31 mouse cellular contexts compared by ENCODE assay signal in genomic region chr6:58912842-58913241, GRCm38 (mm10). TPM values are rescaled to one million over a fixed set of nuclear protein-coding genes. Genes with fewer than 3 reads are reported as not detected.
DNase-seq lines count a peak whose midpoint lies in the region; ATAC-seq and TF ChIP-seq lines count a peak whose summit lies in the region.
"Had no signal": no experiment of that assay in that cellular context is flagged by ENCODE, and none has a peak within 500 bp of the region (broad histone marks: within the 10 kb centered on the region; RNA-seq: fewer than 3 reads in every experiment).

No protein-coding gene starts in this region.

- DNase-seq in frontal cortex, postnatal 25 days (ENCODE audit: low spot score in 2 of 2) = no peak
- peak; percentile 31 for DNase-seq in liver, adult 2 months (ENCODE audit: extremely low read depth, low read depth, low spot score)
- peak; percentile 28 for DNase-seq in ovary, postnatal 36 days (ENCODE audit: low spot score)
- DNase-seq in ovary, postnatal 10 days (ENCODE audit: low spot score) = no peak
- DNase-seq: adrenal gland, adult 2 months; adrenal gland, postnatal 10 days; adrenal gland, postnatal 25 days; B cell, adult 2 months; cerebellum, adult 11 months; cerebellum, adult 18-20 months; cerebellum, adult 8-10 months; cerebellum, adult 9-11 months; cerebellum, postnatal 14 days; cerebellum, postnatal 36 days; embryo, embryonic 11 days had no signal

- H3K9ac ChIP-seq in intestine, embryonic 15.5 days = no peak overlapping the region
- H3K9ac ChIP-seq in intestine, postnatal 0 days (ENCODE audit: low read depth, low read length) = no peak overlapping the region
- H3K9ac ChIP-seq in liver, adult 2 months (ENCODE audit: low read depth, low read length) = no peak overlapping the region
- H3K9ac ChIP-seq in liver, embryonic 12.5 days = no peak overlapping the region
- H3K9ac ChIP-seq: embryonic facial prominence, embryonic 13.5 days; embryonic facial prominence, embryonic 15.5 days; forebrain, embryonic 12.5 days had no signal

- H3K79me2 ChIP-seq in liver, adult 2 months (ENCODE audit: control insufficient read depth, insufficient read depth, low read length) = no peaks in the 10 kb centered on the region

- TF ChIP-seq POLR2A in liver, adult 2 months (IDR thresholded peaks at IDR 0.05; ENCODE audit: extremely low read depth, insufficient read depth, low read length) = no peak

- no peak overlapping the region for H3K4me2 ChIP-seq in intestine, embryonic 15.5 days (replicated peaks)
- H3K4me2 ChIP-seq in intestine, postnatal 0 days (replicated peaks; ENCODE audit: low read depth) = no peak overlapping the region
- H3K4me2 ChIP-seq in liver, embryonic 12.5 days = no peak overlapping the region
- H3K4me2 ChIP-seq: embryonic facial prominence, embryonic 13.5 days; embryonic facial prominence, embryonic 15.5 days; forebrain, embryonic 12.5 days had no signal

- no peaks in the 10 kb centered on the region for H3K4me1 ChIP-seq in intestine, embryonic 15.5 days (replicated peaks)
- H3K4me1 ChIP-seq in intestine, postnatal 0 days (replicated peaks; ENCODE audit: control insufficient read depth, insufficient read depth, low read length) = no peaks in the 10 kb centered on the region
- H3K4me1 ChIP-seq in liver, adult 2 months (ENCODE audit: control insufficient read depth, insufficient read depth, low read length) = no peaks in the 10 kb centered on the region
- H3K4me1 ChIP-seq in liver, embryonic 12.5 days = no peaks in the 10 kb centered on the region
- H3K4me1 ChIP-seq: embryonic facial prominence, embryonic 13.5 days; embryonic facial prominence, embryonic 15.5 days; forebrain, embryonic 10.5 days; forebrain, embryonic 12.5 days had no signal

- 60% methylated on average over 5 of the region's 5 CpGs for WGBS in intestine, embryonic 15.5 days
- WGBS in intestine, postnatal 0 days = 78% methylated on average over 5 of the region's 5 CpGs
- WGBS in liver, adult 2 months = 75% methylated on average over 5 of the region's 5 CpGs
- WGBS in liver, embryonic 12.5 days (ENCODE audit: insufficient replicate concordance) = 52% methylated on average over 5 of the region's 5 CpGs

- H3K4me3 ChIP-seq in intestine, embryonic 15.5 days (replicated peaks) = no peak overlapping the region
- no peak overlapping the region for H3K4me3 ChIP-seq in intestine, postnatal 0 days (ENCODE audit: low read depth, low read length)
- no peak overlapping the region for H3K4me3 ChIP-seq in liver, adult 2 months (ENCODE audit: insufficient read depth, low read depth, low read length)
- no peak overlapping the region for H3K4me3 ChIP-seq in liver, embryonic 12.5 days
- H3K4me3 ChIP-seq: embryonic facial prominence, embryonic 13.5 days; embryonic facial prominence, embryonic 15.5 days; erythroblast, embryonic 14.5 days; forebrain, embryonic 10.5 days; forebrain, embryonic 12.5 days had no signal

- TF ChIP-seq CTCF in intestine, postnatal 0 days (IDR thresholded peaks at IDR 0.05; ENCODE audit: low read depth) = no peak
- no peak for TF ChIP-seq CTCF in liver, adult 2 months (IDR thresholded peaks at IDR 0.05; ENCODE audit: low read depth, low read length)

- H3K27me3 ChIP-seq in intestine, embryonic 15.5 days (replicated peaks) = no peaks in the 10 kb centered on the region
- H3K27me3 ChIP-seq in intestine, postnatal 0 days (replicated peaks; ENCODE audit: control insufficient read depth, insufficient read depth, low read length) = no peaks in the 10 kb centered on the region
- H3K27me3 ChIP-seq in liver, adult 2 months (ENCODE audit: control insufficient read depth, insufficient read depth, low read length) = no peaks in the 10 kb centered on the region
- H3K27me3 ChIP-seq in liver, embryonic 12.5 days (replicated peaks) = no peaks in the 10 kb centered on the region
- H3K27me3 ChIP-seq: CH12.LX; embryonic facial prominence, embryonic 13.5 days; embryonic facial prominence, embryonic 15.5 days; forebrain, embryonic 12.5 days; Patski had no signal

- ATAC-seq in frontal cortex, adult (ENCODE audit: low TSS enrichment) = peak; percentile 15; the same call in 1 of the 2 replicates
- no peak; the same call in 1 of the 2 replicates for ATAC-seq in intestine, embryonic 15.5 days
- no peak for ATAC-seq in intestine, postnatal 0 days
- ATAC-seq in liver, embryonic 12.5 days = no peak
- ATAC-seq: activated CD4-positive, CD25-positive, alpha-beta regulatory T cell, adult 4 months; CD4-positive, CD25-positive, alpha-beta regulatory T cell, adult 4 months; forebrain, embryonic 14.5 days; Patski had no signal

- H3K27ac ChIP-seq in intestine, embryonic 15.5 days = peak overlapping the region; percentile 36; the same call in 1 of the 2 replicates
- H3K27ac ChIP-seq in intestine, postnatal 0 days (ENCODE audit: low read depth, low read length) = no peak overlapping the region
- H3K27ac ChIP-seq in liver, adult 2 months (replicated peaks; ENCODE audit: insufficient read depth, low read depth, low read length) = no peak overlapping the region
- H3K27ac ChIP-seq in liver, embryonic 12.5 days = no peak overlapping the region
- H3K27ac ChIP-seq: embryonic facial prominence, embryonic 13.5 days; embryonic facial prominence, embryonic 15.5 days; forebrain, embryonic 10.5 days; forebrain, embryonic 12.5 days had no signal

- H3K9me3 ChIP-seq in intestine, embryonic 15.5 days = no peaks in the 10 kb centered on the region
- no peaks in the 10 kb centered on the region for H3K9me3 ChIP-seq in intestine, postnatal 0 days (ENCODE audit: control insufficient read depth)
- H3K9me3 ChIP-seq in liver, embryonic 12.5 days (replicated peaks) = no peaks in the 10 kb centered on the region
- H3K9me3 ChIP-seq: embryonic facial prominence, embryonic 13.5 days; embryonic facial prominence, embryonic 15.5 days; forebrain, embryonic 10.5 days; forebrain, embryonic 12.5 days; G1E had no signal

- H3K36me3 ChIP-seq in intestine, embryonic 15.5 days = no peaks in the 10 kb centered on the region
- peaks cover 10% of the 10 kb centered on the region; the same call in 1 of the 2 replicates for H3K36me3 ChIP-seq in intestine, postnatal 0 days (ENCODE audit: control insufficient read depth, insufficient read depth)
- H3K36me3 ChIP-seq in liver, adult 2 months (ENCODE audit: control insufficient read depth, insufficient read depth, low read length) = peaks cover 6% of the 10 kb centered on the region; the same call in 1 of the 2 replicates
- H3K36me3 ChIP-seq in liver, embryonic 12.5 days = no peaks in the 10 kb centered on the region
- H3K36me3 ChIP-seq: embryonic facial prominence, embryonic 13.5 days; embryonic facial prominence, embryonic 15.5 days; forebrain, embryonic 12.5 days; G1E had no signal

RNA-seq across cellular contexts. Expression of gene Nap1l5, which starts 6.0 kb away (rescaled TPM):
- polyA plus RNA-seq in intestine, embryonic 15.5 days (2015; fragmentation: Nextera tagmentation; extraction: Ambion mirVana) = 10.3 and 14.5 TPM in 2 replicates
- polyA plus RNA-seq in intestine, postnatal 0 days (2015; fragmentation: Nextera tagmentation; extraction: Ambion mirVana) = 9.8 and 10.7 TPM in 2 replicates
- total RNA-seq in liver, adult 2 months (2014; rRNA removed) = 0.09 and 0.81 TPM in 2 replicates
- polyA plus RNA-seq in liver, adult 2 months (2012; rRNA removed) = 0.09 TPM in 1 of 2 replicates, not detected in the other
- 0.31 and 0.38 TPM in 2 replicates for polyA plus RNA-seq in liver, embryonic 12.5 days (2016; fragmentation: Nextera tagmentation; extraction: Ambion mirVana)
- total RNA-seq: CH12.LX; common myeloid progenitor, adult 5-6 weeks; G1E had no signal
- polyA plus RNA-seq: CD4-positive, CD25-positive, alpha-beta regulatory T cell, adult 4 months; erythroblast, embryonic 14.5 days; G1E; Patski had no signal

Comparison
In these comparisons a context has a peak if more than half of its experiments do, and no peak if none do; other contexts are left out.
1. DNase-seq: peak in liver, adult 2 months (single experiment) and ovary, postnatal 36 days (single experiment); none in frontal cortex, postnatal 25 days (0 of 2) and ovary, postnatal 10 days (single experiment).